Mouse (Mus musculus) MEL (cell line): ENCODE results near the gene Hfm1.

Source experiments
- CTCF ChIP-seq, 3 experiments: IDR thresholded peaks in 2 of 3; conservative IDR thresholded peaks in 1 of 3; 2 replicates each; pipeline ENCODE4 v1.5.1; 2011 to 2012; ENCODE audit warnings: low read length in 3 of 3, low read depth in 2 of 3, mild to moderate bottlenecking in 2 of 3, improper control_type of control experiment in 1 of 3, inconsistent platforms in 1 of 3, mixed read lengths in 1 of 3, moderate library complexity in 1 of 3; ENCODE audit not compliant: control insufficient read depth in 1 of 3, insufficient read depth in 1 of 3, poor library complexity in 1 of 3, severe bottlenecking in 1 of 3
- SMC3 ChIP-seq: IDR thresholded peaks from 2 replicates; pipeline ENCODE4 v1.6.1; 2011; ENCODE audit warnings: low read depth, low read length, improper control_type of control experiment
- UBTF ChIP-seq: IDR thresholded peaks from 2 replicates; pipeline ENCODE4 v1.6.1; 2012; ENCODE audit warnings: low read depth, mild to moderate bottlenecking, inconsistent platforms, low read length, improper control_type of control experiment, moderate library complexity, borderline replicate concordance; ENCODE audit not compliant: insufficient read depth

DNA sequence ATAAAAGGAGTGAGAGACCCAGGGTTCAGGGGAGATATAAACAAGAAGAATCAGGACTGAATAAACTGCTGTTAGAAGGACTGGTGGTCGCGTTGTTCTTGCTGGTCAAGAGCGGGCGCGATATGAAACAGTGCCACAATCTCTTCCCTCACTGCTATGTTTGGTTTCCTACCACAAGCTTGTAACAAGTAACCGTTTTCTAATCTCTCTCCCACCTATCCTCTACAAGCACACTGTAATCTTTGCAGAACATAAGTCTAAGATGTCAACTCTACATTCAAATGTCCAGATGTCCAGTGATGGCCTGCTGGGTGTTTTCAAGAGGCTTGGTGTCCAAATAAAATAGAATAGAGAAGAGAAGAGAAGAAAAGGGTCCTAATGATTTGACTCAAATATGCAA lies 22.6 kb upstream of the Hfm1 start:
- TF ChIP-seq CTCF (IDR thresholded peaks at IDR 0.05 in 2 of 3, conservative IDR thresholded peaks at IDR 0.05 in 1 of 3; ENCODE audit: control insufficient read depth in 1 of 3, insufficient read depth in 1 of 3, low read depth in 2 of 3, low read length in 3 of 3, poor library complexity in 1 of 3, severe bottlenecking in 1 of 3) = no peak
- no peak for TF ChIP-seq SMC3
- TF ChIP-seq UBTF = no peak
